Mouse (Mus musculus): ENCODE measurements at regions not wholly inside any gene's neighbourhood (a gene's known extent, or its start where the extent isn't known, plus 50 kb on each side); places are given as distances from the start of the nearest gene placed in this dataset.

- whole genome bisulfite sequencing: 87% methylated on average over 6 of the region's 6 CpGs
Measured at GRCm38 (mm10) chr4:12491306-12491705, 319.5 kb upstream of the Fam92a start.

GRCm38 (mm10) chr4:12490066-12490465, 318.3 kb upstream of the Fam92a start:
- H3K9me3 ChIP-seq: no peaks in the 10 kb centered on the region
- no peak overlapping the region for H3K4me3 ChIP-seq
- H3K36me3 ChIP-seq (replicated peaks): no peaks in the 10 kb centered on the region
- H3K27me3 ChIP-seq (ENCODE audit: poor library complexity, severe bottlenecking): no peaks in the 10 kb centered on the region
- WGBS: 82% methylated on average over 3 of the region's 3 CpGs
- DNase-seq (ENCODE audit: extremely low spot score, low spot score): no peak
- no peaks in the 10 kb centered on the region for H3K4me1 ChIP-seq
- H3K27ac ChIP-seq: no peak overlapping the region

More at GRCm38 (mm10) chr4:12491306-12491705, 319.5 kb upstream of the Fam92a start:
- no peaks in the 10 kb centered on the region for H3K27me3 ChIP-seq (ENCODE audit: poor library complexity, severe bottlenecking)
- H3K36me3 ChIP-seq (replicated peaks): no peaks in the 10 kb centered on the region
- DNase-seq (ENCODE audit: extremely low spot score, low spot score): no peak
- H3K9me3 ChIP-seq: no peaks in the 10 kb centered on the region
- H3K4me3 ChIP-seq: no peak overlapping the region
- no peaks in the 10 kb centered on the region for H3K4me1 ChIP-seq
- no peak overlapping the region for H3K27ac ChIP-seq

- 76% methylated on average over 6 of the region's 6 CpGs for WGBS
- DNase-seq (ENCODE audit: extremely low spot score, low spot score): no peak
- Histone ChIP-seq H3K27ac (no peak overlapping the region), H3K4me1 (no peaks in the 10 kb centered on the region), H3K36me3 (replicated peaks) (no peaks in the 10 kb centered on the region), H3K4me3 (no peak overlapping the region), H3K27me3 (ENCODE audit: poor library complexity, severe bottlenecking) (no peaks in the 10 kb centered on the region), H3K9me3 (no peaks in the 10 kb centered on the region)
Measured at GRCm38 (mm10) chr4:12489358-12489757, 317.5 kb upstream of the Fam92a start.

- no peak overlapping the region for H3K4me3 ChIP-seq
- WGBS: 60% methylated on average over 4 of the region's 4 CpGs
- no peak for DNase-seq (ENCODE audit: extremely low spot score, low spot score)
- H3K27ac ChIP-seq: no peak overlapping the region
- peaks cover 15% of the 10 kb centered on the region; the same call in 1 of the 2 replicates for H3K4me1 ChIP-seq
- H3K9me3 ChIP-seq: no peaks in the 10 kb centered on the region
- no peaks in the 10 kb centered on the region for H3K36me3 ChIP-seq (replicated peaks)
- no peaks in the 10 kb centered on the region for H3K27me3 ChIP-seq (ENCODE audit: poor library complexity, severe bottlenecking)
Measured at GRCm38 (mm10) chr4:12481481-12481880, 309.7 kb upstream of the Fam92a start.

GRCm38 (mm10) chr4:12476717-12477116, 304.9 kb upstream of the Fam92a start:
- Histone ChIP-seq H3K27ac (no peak overlapping the region), H3K9me3 (no peaks in the 10 kb centered on the region), H3K4me3 (no peak overlapping the region), H3K27me3 (ENCODE audit: poor library complexity, severe bottlenecking) (no peaks in the 10 kb centered on the region), H3K36me3 (replicated peaks) (no peaks in the 10 kb centered on the region), H3K4me1 (peaks cover 6% of the 10 kb centered on the region; the same call in 1 of the 2 replicates)
- 92% methylated on average over 7 of the region's 7 CpGs for WGBS
- DNase-seq (ENCODE audit: extremely low spot score, low spot score): no peak

GRCm38 (mm10) chr4:12474981-12475568, 303.3 kb upstream of the Fam92a start:
- DNase-seq (ENCODE audit: extremely low spot score, low spot score): no peak
- Histone ChIP-seq H3K27me3 (ENCODE audit: poor library complexity, severe bottlenecking) (no peaks in the 10 kb centered on the region), H3K4me3 (no peak overlapping the region), H3K9me3 (no peaks in the 10 kb centered on the region), H3K27ac (no peak overlapping the region), H3K36me3 (replicated peaks) (no peaks in the 10 kb centered on the region), H3K4me1 (no peaks in the 10 kb centered on the region)
- 79% methylated on average over 4 of the region's 4 CpGs for WGBS

GRCm38 (mm10) chr4:12474421-12474820, 302.6 kb upstream of the Fam92a start:
- 68% methylated on average over 1 of the region's 1 CpGs for WGBS
- H3K36me3 ChIP-seq (replicated peaks): no peaks in the 10 kb centered on the region
- H3K27ac ChIP-seq: no peak overlapping the region
- H3K4me3 ChIP-seq: no peak overlapping the region
- H3K9me3 ChIP-seq: no peaks in the 10 kb centered on the region
- no peak for DNase-seq (ENCODE audit: extremely low spot score, low spot score)
- H3K27me3 ChIP-seq (ENCODE audit: poor library complexity, severe bottlenecking): no peaks in the 10 kb centered on the region
- no peaks in the 10 kb centered on the region for H3K4me1 ChIP-seq

- Histone ChIP-seq H3K36me3 (replicated peaks) (no peaks in the 10 kb centered on the region), H3K27ac (no peak overlapping the region), H3K9me3 (no peaks in the 10 kb centered on the region), H3K27me3 (ENCODE audit: poor library complexity, severe bottlenecking) (no peaks in the 10 kb centered on the region), H3K4me1 (no peaks in the 10 kb centered on the region), H3K4me3 (no peak overlapping the region)
- 90% methylated on average over 2 of the region's 2 CpGs for WGBS
- no peak for DNase-seq (ENCODE audit: extremely low spot score, low spot score)
Measured at GRCm38 (mm10) chr4:12461701-12462100, 289.9 kb upstream of the Fam92a start.

- Histone ChIP-seq H3K27me3 (ENCODE audit: poor library complexity, severe bottlenecking) (no peaks in the 10 kb centered on the region), H3K4me1 (no peaks in the 10 kb centered on the region), H3K9me3 (no peaks in the 10 kb centered on the region), H3K4me3 (no peak overlapping the region), H3K27ac (no peak overlapping the region), H3K36me3 (replicated peaks) (no peaks in the 10 kb centered on the region)
- DNase-seq (ENCODE audit: extremely low spot score, low spot score): no peak
- 88% methylated on average over 4 of the region's 4 CpGs for WGBS
Measured at GRCm38 (mm10) chr4:12461251-12461650, 289.4 kb upstream of the Fam92a start.

GRCm38 (mm10) chr4:12457978-12458597, 286.3 kb upstream of the Fam92a start:
- WGBS: 89% methylated on average over 8 of the region's 8 CpGs
- Histone ChIP-seq H3K27ac (no peak overlapping the region), H3K27me3 (ENCODE audit: poor library complexity, severe bottlenecking) (no peaks in the 10 kb centered on the region), H3K4me1 (no peaks in the 10 kb centered on the region), H3K36me3 (replicated peaks) (no peaks in the 10 kb centered on the region), H3K4me3 (no peak overlapping the region), H3K9me3 (no peaks in the 10 kb centered on the region)
- no peak for DNase-seq (ENCODE audit: extremely low spot score, low spot score)

- no peak overlapping the region for H3K27ac ChIP-seq
- no peak overlapping the region for H3K4me3 ChIP-seq
- WGBS: 90% methylated on average over 2 of the region's 2 CpGs
- H3K4me1 ChIP-seq: no peaks in the 10 kb centered on the region
- H3K36me3 ChIP-seq (replicated peaks): no peaks in the 10 kb centered on the region
- DNase-seq (ENCODE audit: extremely low spot score, low spot score): no peak
- no peaks in the 10 kb centered on the region for H3K9me3 ChIP-seq
- no peaks in the 10 kb centered on the region for H3K27me3 ChIP-seq (ENCODE audit: poor library complexity, severe bottlenecking)
Measured at GRCm38 (mm10) chr4:12452086-12452485, 280.3 kb upstream of the Fam92a start.

- no peak for DNase-seq (ENCODE audit: extremely low spot score, low spot score)
- no peaks in the 10 kb centered on the region for H3K9me3 ChIP-seq
- H3K4me3 ChIP-seq: no peak overlapping the region
- H3K4me1 ChIP-seq: 0 out of 2 replicates have a peak, but pooled peaks cover 3% of the 10 kb centered on the region
- no peak overlapping the region for H3K27ac ChIP-seq
- WGBS: 26% methylated on average over 3 of the region's 3 CpGs
- H3K27me3 ChIP-seq (ENCODE audit: poor library complexity, severe bottlenecking): no peaks in the 10 kb centered on the region
- no peaks in the 10 kb centered on the region for H3K36me3 ChIP-seq (replicated peaks)
Measured at GRCm38 (mm10) chr4:12425507-12425906, 253.7 kb upstream of the Fam92a start.

- WGBS: 87% methylated on average over 16 of the region's 16 CpGs
- Histone ChIP-seq H3K4me1 (0 out of 2 replicates have a peak, but pooled peaks cover 7% of the 10 kb centered on the region), H3K9me3 (no peaks in the 10 kb centered on the region), H3K27ac (peak overlapping the region; percentile 56; the same call in 1 of the 2 replicates), H3K4me3 (no peak overlapping the region), H3K36me3 (replicated peaks) (no peaks in the 10 kb centered on the region), H3K27me3 (ENCODE audit: poor library complexity, severe bottlenecking) (no peaks in the 10 kb centered on the region)
- no peak for DNase-seq (ENCODE audit: extremely low spot score, low spot score)
Measured at GRCm38 (mm10) chr4:12421628-12422319, 250.0 kb upstream of the Fam92a start.

Measured in forebrain, embryonic 10.5 days (tissue).